Mouse (Mus musculus) thymus, adult 2 months (tissue): ENCODE measurements around the gene Acat3.

Experiments
- CTCF ChIP-seq: fragments of 200-500 bp; IDR thresholded peaks from 2 replicates; pipeline ENCODE4 v1.5.1; 2012; ENCODE audit warnings: mild to moderate bottlenecking, control low read depth, low read length, moderate library complexity, borderline replicate concordance; ENCODE audit not compliant: control insufficient read depth, poor library complexity, insufficient read depth; ENCODE audit errors: extremely low read depth
- POLR2A ChIP-seq: fragments of 200-500 bp; IDR thresholded peaks from 2 replicates; pipeline ENCODE4 v1.6.1; 2012; ENCODE audit warnings: mild to moderate bottlenecking, low read length, control low read depth, moderate library complexity; ENCODE audit not compliant: control insufficient read depth, poor library complexity, insufficient read depth; ENCODE audit errors: extremely low read depth

- TF ChIP-seq POLR2A (no peak), CTCF (no peak)
Measured at GRCm38 (mm10) chr17:12941543-12942260, 1.3 kb upstream of the Acat3 start.
